Mouse (Mus musculus): Measurements from ENCODE around the gene Ten1. TPM values are rescaled to one million over a fixed set of nuclear protein-coding genes. Genes with fewer than 3 reads are reported as not detected.

The Ten1 gene
- polyA plus RNA-seq, 1 experiment from 2014 or later = 43.4 TPM

- 85% methylated on average over 22 of the region's 22 CpGs for WGBS (ENCODE audit: insufficient replicate concordance)
- no peaks in the 10 kb centered on the region for H3K9me3 ChIP-seq (replicated peaks)
- no peak overlapping the region for H3K4me2 ChIP-seq
- H3K4me1 ChIP-seq = peaks cover 3% of the 10 kb centered on the region; the same call in 1 of the 2 replicates
- H3K27ac ChIP-seq = no peak overlapping the region
- peaks cover 83% of the 10 kb centered on the region for H3K36me3 ChIP-seq
- no peak overlapping the region for H3K9ac ChIP-seq
- no peak overlapping the region for H3K4me3 ChIP-seq
- H3K27me3 ChIP-seq (replicated peaks) = no peaks in the 10 kb centered on the region
- ATAC-seq = no peak
These were observed 23.7 kb upstream of the Ten1 start for GRCm38 (mm10) chr11:116174775-116175448.

GRCm38 (mm10) chr11:116176010-116176409 lies 22.6 kb upstream of the Ten1 start:
- H3K36me3 ChIP-seq = peaks cover 92% of the 10 kb centered on the region
- ATAC-seq = no peak
- H3K27me3 ChIP-seq (replicated peaks) = no peaks in the 10 kb centered on the region
- no peak overlapping the region for H3K27ac ChIP-seq
- H3K9ac ChIP-seq = no peak overlapping the region
- peaks cover 3% of the 10 kb centered on the region; the same call in 1 of the 2 replicates for H3K4me1 ChIP-seq
- 81% methylated on average over 7 of the region's 7 CpGs for WGBS (ENCODE audit: insufficient replicate concordance)
- H3K4me2 ChIP-seq = no peak overlapping the region
- H3K9me3 ChIP-seq (replicated peaks) = no peaks in the 10 kb centered on the region
- H3K4me3 ChIP-seq = no peak overlapping the region

- H3K4me3 ChIP-seq = no peak overlapping the region
- H3K9me3 ChIP-seq (replicated peaks) = no peaks in the 10 kb centered on the region
- H3K4me2 ChIP-seq = no peak overlapping the region
- no peak overlapping the region for H3K9ac ChIP-seq
- no peak overlapping the region for H3K27ac ChIP-seq
- H3K4me1 ChIP-seq = peaks cover 3% of the 10 kb centered on the region; the same call in 1 of the 2 replicates
- no peaks in the 10 kb centered on the region for H3K27me3 ChIP-seq (replicated peaks)
- no peak for ATAC-seq
- 84% methylated on average over 20 of the region's 20 CpGs for WGBS (ENCODE audit: insufficient replicate concordance)
- peaks cover 91% of the 10 kb centered on the region for H3K36me3 ChIP-seq
These were observed 20.1 kb upstream of the Ten1 start for GRCm38 (mm10) chr11:116178411-116179121.

- Histone ChIP-seq H3K4me3 (no peak overlapping the region), H3K4me2 (no peak overlapping the region), H3K36me3 (peaks cover 74% of the 10 kb centered on the region), H3K9me3 (replicated peaks) (no peaks in the 10 kb centered on the region), H3K9ac (no peak overlapping the region), H3K27me3 (replicated peaks) (no peaks in the 10 kb centered on the region), H3K4me1 (0 out of 2 replicates have a peak, but pooled peaks cover 10% of the 10 kb centered on the region), H3K27ac (no peak overlapping the region)
- ATAC-seq = no peak
- WGBS (ENCODE audit: insufficient replicate concordance) = 85% methylated on average over 3 of the region's 3 CpGs
These were observed 12.8 kb upstream of the Ten1 start for GRCm38 (mm10) chr11:116185836-116186235.

GRCm38 (mm10) chr11:116186360-116186759 lies 12.3 kb upstream of the Ten1 start:
- no peak for ATAC-seq
- peaks cover 71% of the 10 kb centered on the region for H3K36me3 ChIP-seq
- no peaks in the 10 kb centered on the region for H3K27me3 ChIP-seq (replicated peaks)

GRCm38 (mm10) chr11:116187226-116187930 lies 11.3 kb upstream of the Ten1 start:
- Histone ChIP-seq H3K9me3 (replicated peaks) (no peaks in the 10 kb centered on the region), H3K36me3 (peaks cover 61% of the 10 kb centered on the region), H3K4me2 (no peak overlapping the region), H3K27ac (no peak overlapping the region), H3K4me3 (no peak overlapping the region), H3K4me1 (0 out of 2 replicates have a peak, but pooled peaks cover 16% of the 10 kb centered on the region), H3K27me3 (replicated peaks) (no peaks in the 10 kb centered on the region), H3K9ac (no peak overlapping the region)
- 59% methylated on average over 11 of the region's 11 CpGs for WGBS (ENCODE audit: insufficient replicate concordance)
- ATAC-seq = no peak

More at GRCm38 (mm10) chr11:116186360-116186759, 12.3 kb upstream of the Ten1 start:
- Histone ChIP-seq H3K27ac (no peak overlapping the region), H3K4me3 (no peak overlapping the region), H3K4me2 (no peak overlapping the region), H3K9me3 (replicated peaks) (no peaks in the 10 kb centered on the region), H3K9ac (no peak overlapping the region), H3K4me1 (0 out of 2 replicates have a peak, but pooled peaks cover 10% of the 10 kb centered on the region)
- WGBS (ENCODE audit: insufficient replicate concordance) = 95% methylated on average over 11 of the region's 11 CpGs

- Histone ChIP-seq H3K27ac (peak overlapping the region; percentile 73; the same call in 1 of the 2 replicates), H3K9ac (peak overlapping the region; percentile 34; the same call in 1 of the 2 replicates), H3K27me3 (replicated peaks) (no peaks in the 10 kb centered on the region)
These were observed 4.0 kb upstream of the Ten1 start for GRCm38 (mm10) chr11:116194619-116195018.

GRCm38 (mm10) chr11:116195252-116195651 lies 3.4 kb upstream of the Ten1 start:
- peaks cover 47% of the 10 kb centered on the region for H3K4me1 ChIP-seq
- WGBS (ENCODE audit: insufficient replicate concordance) = 19% methylated on average over 5 of the region's 5 CpGs
- H3K4me3 ChIP-seq = no peak overlapping the region
- peaks cover 10% of the 10 kb centered on the region for H3K36me3 ChIP-seq
- peak overlapping the region; percentile 73 for H3K27ac ChIP-seq
- H3K9me3 ChIP-seq (replicated peaks) = no peaks in the 10 kb centered on the region
- ATAC-seq = no peak
- 0 out of 2 replicates have a peak overlapping the region, but pooled peaks have one; percentile 14 for H3K9ac ChIP-seq
- no peaks in the 10 kb centered on the region for H3K27me3 ChIP-seq (replicated peaks)
- peak overlapping the region; percentile 31 for H3K4me2 ChIP-seq

More at GRCm38 (mm10) chr11:116194619-116195018, 4.0 kb upstream of the Ten1 start:
- ATAC-seq = no peak
- Histone ChIP-seq H3K36me3 (peaks cover 16% of the 10 kb centered on the region), H3K4me3 (no peak overlapping the region), H3K9me3 (replicated peaks) (no peaks in the 10 kb centered on the region), H3K4me1 (peaks cover 45% of the 10 kb centered on the region), H3K4me2 (peak overlapping the region; percentile 31)
- 28% methylated on average over 8 of the region's 8 CpGs for WGBS (ENCODE audit: insufficient replicate concordance)

- peaks cover 51% of the 10 kb centered on the region for H3K4me1 ChIP-seq
- peak overlapping the region; percentile 6; the same call in 1 of the 2 replicates for H3K27ac ChIP-seq
- no peak overlapping the region for H3K4me2 ChIP-seq
These were observed 2.3 kb upstream of the Ten1 start for GRCm38 (mm10) chr11:116196336-116196735.

GRCm38 (mm10) chr11:116196866-116197583 lies 1.6 kb upstream of the Ten1 start:
- Histone ChIP-seq H3K9ac (peak overlapping the region; percentile 87; the same call in 1 of the 2 replicates), H3K27ac (no peak overlapping the region), H3K4me3 (no peak overlapping the region; the same call in 1 of the 2 replicates), H3K4me1 (peaks cover 53% of the 10 kb centered on the region), H3K36me3 (peaks cover 8% of the 10 kb centered on the region; the same call in 1 of the 2 replicates), H3K9me3 (replicated peaks) (no peaks in the 10 kb centered on the region), H3K4me2 (peak overlapping the region; percentile 94), H3K27me3 (replicated peaks) (no peaks in the 10 kb centered on the region)
- ATAC-seq = no peak
- 91% methylated on average over 18 of the region's 18 CpGs for WGBS (ENCODE audit: insufficient replicate concordance)

More at GRCm38 (mm10) chr11:116196336-116196735, 2.3 kb upstream of the Ten1 start:
- H3K9me3 ChIP-seq (replicated peaks) = no peaks in the 10 kb centered on the region
- 70% methylated on average over 3 of the region's 3 CpGs for WGBS (ENCODE audit: insufficient replicate concordance)
- no peak for ATAC-seq
- no peaks in the 10 kb centered on the region for H3K27me3 ChIP-seq (replicated peaks)
- H3K4me3 ChIP-seq = no peak overlapping the region
- no peak overlapping the region for H3K9ac ChIP-seq
- H3K36me3 ChIP-seq = peaks cover 8% of the 10 kb centered on the region; the same call in 1 of the 2 replicates

GRCm38 (mm10) chr11:116197584-116197906 lies 1.1 kb upstream of the Ten1 start:
- Histone ChIP-seq H3K4me3 (peak overlapping the region; percentile 82), H3K9me3 (replicated peaks) (no peaks in the 10 kb centered on the region), H3K4me1 (peaks cover 51% of the 10 kb centered on the region), H3K27ac (no peak overlapping the region), H3K9ac (peak overlapping the region; percentile 87; the same call in 1 of the 2 replicates), H3K27me3 (replicated peaks) (no peaks in the 10 kb centered on the region), H3K36me3 (peaks cover 8% of the 10 kb centered on the region; the same call in 1 of the 2 replicates), H3K4me2 (peak overlapping the region; percentile 94)
- no peak for ATAC-seq
- WGBS (ENCODE audit: insufficient replicate concordance) = 79% methylated on average over 6 of the region's 6 CpGs

Measured in liver, embryonic 12.5 days (tissue).